Mouse (Mus musculus) liver, embryonic 14.5 days (tissue): Measurements from ENCODE around the gene Tpm1.

Source experiments
- CTCF ChIP-seq: IDR thresholded peaks from 2 replicates; pipeline ENCODE4 v1.5.1; 2016; ENCODE audit warnings: antibody characterized with exemption, low read depth, control low read depth
- EP300 ChIP-seq: IDR thresholded peaks from 2 replicates; pipeline ENCODE4 v1.6.1; 2016; ENCODE audit warnings: antibody characterized with exemption, low read depth

- TF ChIP-seq CTCF (no peak), EP300 (no peak)
Measured at GRCm38 (mm10) chr9:67028133-67028724, 21.0 kb downstream of the Tpm1 start.
